Mouse (Mus musculus): ENCODE data around the gene Lrrfip2. TPM values are rescaled to one million over a fixed set of nuclear protein-coding genes. Genes with fewer than 3 reads are reported as not detected.

Gene Lrrfip2
- polyA plus RNA-seq, 1 experiment from 2014 or later = 44.3 TPM

DNA sequence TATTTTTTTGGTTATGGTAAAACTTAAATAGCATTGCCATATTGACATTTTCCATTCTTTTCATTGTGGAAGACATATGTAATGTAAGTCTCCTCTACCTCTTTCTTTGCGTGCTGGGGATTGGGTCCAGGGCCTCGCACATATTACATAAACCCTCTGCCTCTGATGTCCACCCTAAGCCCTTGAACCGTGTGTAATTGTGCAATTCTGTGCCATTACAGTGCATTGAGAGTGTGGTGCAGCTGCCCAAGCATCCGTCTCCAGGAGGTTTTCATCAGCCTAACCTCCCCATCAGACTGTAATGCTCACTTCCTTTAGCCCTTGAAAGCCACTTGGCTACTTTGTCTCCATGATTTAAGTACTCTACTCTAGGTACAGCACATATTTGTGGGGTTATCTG, 7.0 kb downstream of the Lrrfip2 start:
- Histone ChIP-seq H3K4me3 (ENCODE audit: low read depth, low read length) (no peak overlapping the region), H3K9ac (ENCODE audit: low read depth, low read length) (no peak overlapping the region), H3K36me3 (ENCODE audit: control insufficient read depth, insufficient read depth, low read length) (no peaks in the 10 kb centered on the region), H3K4me2 (ENCODE audit: low read length) (no peak overlapping the region), H3K9me3 (replicated peaks; ENCODE audit: control insufficient read depth, low read length, poor library complexity, severe bottlenecking) (no peaks in the 10 kb centered on the region), H3K27ac (ENCODE audit: low read length) (no peak overlapping the region), H3K27me3 (ENCODE audit: control insufficient read depth, insufficient read depth, low read depth, low read length) (no peaks in the 10 kb centered on the region), H3K4me1 (ENCODE audit: control insufficient read depth, insufficient read depth, low read length) (peaks cover 7% of the 10 kb centered on the region)
- ATAC-seq = no peak
- WGBS = 89% methylated on average over 4 of the region's 4 CpGs

DNA sequence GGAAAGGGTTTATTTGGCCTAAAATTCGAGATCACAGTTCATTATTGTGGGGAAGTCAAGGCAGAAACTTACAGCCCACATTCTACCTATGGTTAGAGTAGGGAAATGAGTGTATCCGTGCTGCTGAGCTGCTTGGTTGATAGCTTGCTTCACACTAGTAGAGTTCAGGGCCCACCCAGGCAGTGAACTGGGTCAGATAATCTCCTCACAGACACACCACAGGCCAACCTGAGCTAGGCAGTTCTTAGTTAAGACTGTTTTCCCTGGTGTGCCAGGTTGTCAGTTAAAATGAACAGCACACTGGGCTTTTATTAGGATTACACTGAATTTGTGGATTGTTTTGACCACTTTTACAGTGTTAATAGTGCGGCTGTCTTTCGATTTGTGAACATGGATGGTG, 9.3 kb downstream of the Lrrfip2 start:
- Histone ChIP-seq H3K4me3 (ENCODE audit: low read depth, low read length) (no peak overlapping the region), H3K4me2 (ENCODE audit: low read length) (no peak overlapping the region), H3K36me3 (ENCODE audit: control insufficient read depth, insufficient read depth, low read length) (no peaks in the 10 kb centered on the region), H3K9me3 (replicated peaks; ENCODE audit: control insufficient read depth, low read length, poor library complexity, severe bottlenecking) (no peaks in the 10 kb centered on the region), H3K9ac (ENCODE audit: low read depth, low read length) (no peak overlapping the region), H3K4me1 (ENCODE audit: control insufficient read depth, insufficient read depth, low read length) (no peaks in the 10 kb centered on the region), H3K27me3 (ENCODE audit: control insufficient read depth, insufficient read depth, low read depth, low read length) (no peaks in the 10 kb centered on the region), H3K27ac (ENCODE audit: low read length) (no peak overlapping the region)
- no peak for ATAC-seq
- 82% methylated on average over 4 of the region's 4 CpGs for WGBS

DNA sequence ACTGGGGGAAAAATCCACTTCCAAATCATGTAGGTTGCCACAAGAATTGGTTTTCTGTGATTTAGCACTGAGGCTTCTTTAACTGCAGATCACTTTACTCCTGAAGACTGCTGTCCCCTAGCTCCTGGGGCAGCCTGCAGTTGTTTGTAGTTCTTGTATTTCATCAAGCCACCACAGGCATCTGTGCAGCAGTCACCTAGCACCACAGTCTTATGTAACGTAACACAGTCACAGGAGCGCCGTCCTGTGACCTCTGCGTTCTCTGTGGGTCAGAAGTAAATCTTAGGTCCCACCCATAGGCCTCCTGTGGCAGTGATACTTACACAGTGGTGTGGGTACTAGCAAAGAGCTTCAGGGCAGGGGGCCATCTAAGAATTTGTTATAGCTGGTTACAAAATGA, 10.4 kb downstream of the Lrrfip2 start:
- no peak for ATAC-seq
- WGBS = 88% methylated on average over 4 of the region's 4 CpGs
- Histone ChIP-seq H3K9ac (ENCODE audit: low read depth, low read length) (no peak overlapping the region), H3K4me3 (ENCODE audit: low read depth, low read length) (no peak overlapping the region), H3K9me3 (replicated peaks; ENCODE audit: control insufficient read depth, low read length, poor library complexity, severe bottlenecking) (no peaks in the 10 kb centered on the region), H3K36me3 (ENCODE audit: control insufficient read depth, insufficient read depth, low read length) (no peaks in the 10 kb centered on the region), H3K27ac (ENCODE audit: low read length) (no peak overlapping the region), H3K27me3 (ENCODE audit: control insufficient read depth, insufficient read depth, low read depth, low read length) (no peaks in the 10 kb centered on the region), H3K4me2 (ENCODE audit: low read length) (no peak overlapping the region), H3K4me1 (ENCODE audit: control insufficient read depth, insufficient read depth, low read length) (no peaks in the 10 kb centered on the region)

DNA sequence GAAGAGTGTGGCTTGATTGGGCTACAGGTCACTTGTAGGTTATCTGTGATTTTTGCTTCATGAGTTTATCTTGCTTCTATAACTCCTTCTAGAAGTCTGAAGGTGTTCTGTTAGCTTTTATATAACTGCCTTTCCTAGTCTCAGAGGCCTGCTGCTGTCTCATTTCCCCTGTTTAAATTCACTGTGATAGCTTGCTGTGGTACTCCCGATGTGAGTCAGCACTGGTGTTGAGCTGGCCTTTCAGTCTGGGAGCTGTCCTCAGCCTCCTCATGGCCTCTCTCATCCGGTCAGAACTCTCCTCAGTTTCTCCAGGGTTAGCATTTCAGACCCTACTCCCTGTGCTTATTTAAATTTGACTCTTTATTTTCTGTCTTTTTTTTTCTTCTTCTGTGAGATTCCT, 12.7 kb downstream of the Lrrfip2 start:
- Histone ChIP-seq H3K9ac (ENCODE audit: low read depth, low read length) (no peak overlapping the region), H3K4me1 (ENCODE audit: control insufficient read depth, insufficient read depth, low read length) (no peaks in the 10 kb centered on the region), H3K4me3 (ENCODE audit: low read depth, low read length) (no peak overlapping the region), H3K27ac (ENCODE audit: low read length) (no peak overlapping the region), H3K4me2 (ENCODE audit: low read length) (no peak overlapping the region), H3K9me3 (replicated peaks; ENCODE audit: control insufficient read depth, low read length, poor library complexity, severe bottlenecking) (no peaks in the 10 kb centered on the region), H3K27me3 (ENCODE audit: control insufficient read depth, insufficient read depth, low read depth, low read length) (no peaks in the 10 kb centered on the region), H3K36me3 (ENCODE audit: control insufficient read depth, insufficient read depth, low read length) (no peaks in the 10 kb centered on the region)
- no peak for ATAC-seq
- WGBS = 92% methylated on average over 2 of the region's 2 CpGs

DNA sequence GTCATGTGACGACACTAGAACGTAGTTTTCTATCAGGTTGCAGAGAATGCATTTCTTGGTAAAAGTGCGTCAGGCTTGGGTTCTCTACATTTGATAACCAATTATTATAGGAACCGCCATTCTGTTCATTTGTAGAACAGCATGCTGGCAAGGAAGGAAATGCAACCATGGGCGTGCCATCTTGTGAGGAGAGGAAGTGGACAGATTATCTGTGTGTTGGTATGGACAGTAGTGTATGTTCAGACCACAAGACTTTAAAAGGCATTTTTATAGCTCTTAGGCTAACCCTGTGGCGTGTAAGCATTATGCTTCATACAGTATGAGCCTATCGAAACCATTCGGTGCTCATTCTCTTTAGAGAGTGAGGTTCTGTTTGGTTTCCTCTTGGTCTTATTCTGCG, 20.8 kb downstream of the Lrrfip2 start:
- H3K9me3 ChIP-seq (replicated peaks; ENCODE audit: control insufficient read depth, low read length, poor library complexity, severe bottlenecking) = no peaks in the 10 kb centered on the region
- H3K4me2 ChIP-seq (ENCODE audit: low read length) = no peak overlapping the region
- H3K27me3 ChIP-seq (ENCODE audit: control insufficient read depth, insufficient read depth, low read depth, low read length) = no peaks in the 10 kb centered on the region
- no peak overlapping the region for H3K27ac ChIP-seq (ENCODE audit: low read length)
- no peak overlapping the region for H3K4me3 ChIP-seq (ENCODE audit: low read depth, low read length)
- ATAC-seq = no peak
- 98% methylated on average over 9 of the region's 9 CpGs for WGBS
- H3K4me1 ChIP-seq (ENCODE audit: control insufficient read depth, insufficient read depth, low read length) = no peaks in the 10 kb centered on the region
- H3K36me3 ChIP-seq (ENCODE audit: control insufficient read depth, insufficient read depth, low read length) = no peaks in the 10 kb centered on the region
- no peak overlapping the region for H3K9ac ChIP-seq (ENCODE audit: low read depth, low read length)

GRCm38 (mm10) chr9:111142721-111143120, 25.3 kb downstream of the Lrrfip2 start:
- no peaks in the 10 kb centered on the region for H3K4me1 ChIP-seq (ENCODE audit: control insufficient read depth, insufficient read depth, low read length)
- H3K9ac ChIP-seq (ENCODE audit: low read depth, low read length) = no peak overlapping the region
- no peaks in the 10 kb centered on the region for H3K36me3 ChIP-seq (ENCODE audit: control insufficient read depth, insufficient read depth, low read length)
- H3K4me3 ChIP-seq (ENCODE audit: low read depth, low read length) = no peak overlapping the region
- H3K27ac ChIP-seq (ENCODE audit: low read length) = no peak overlapping the region
- no peak overlapping the region for H3K4me2 ChIP-seq (ENCODE audit: low read length)
- 88% methylated on average over 6 of the region's 6 CpGs for WGBS
- no peaks in the 10 kb centered on the region for H3K27me3 ChIP-seq (ENCODE audit: control insufficient read depth, insufficient read depth, low read depth, low read length)
- ATAC-seq = no peak
- H3K9me3 ChIP-seq (replicated peaks; ENCODE audit: control insufficient read depth, low read length, poor library complexity, severe bottlenecking) = no peaks in the 10 kb centered on the region

- no peak for ATAC-seq
- H3K9ac ChIP-seq (ENCODE audit: low read depth, low read length) = no peak overlapping the region
- no peak overlapping the region for H3K27ac ChIP-seq (ENCODE audit: low read length)
- no peaks in the 10 kb centered on the region for H3K27me3 ChIP-seq (ENCODE audit: control insufficient read depth, insufficient read depth, low read depth, low read length)
- no peak overlapping the region for H3K4me2 ChIP-seq (ENCODE audit: low read length)
- 97% methylated on average over 1 of the region's 1 CpGs for WGBS
- H3K9me3 ChIP-seq (replicated peaks; ENCODE audit: control insufficient read depth, low read length, poor library complexity, severe bottlenecking) = no peaks in the 10 kb centered on the region
- no peak overlapping the region for H3K4me3 ChIP-seq (ENCODE audit: low read depth, low read length)
- no peaks in the 10 kb centered on the region for H3K36me3 ChIP-seq (ENCODE audit: control insufficient read depth, insufficient read depth, low read length)
- no peaks in the 10 kb centered on the region for H3K4me1 ChIP-seq (ENCODE audit: control insufficient read depth, insufficient read depth, low read length)
These were observed 26.0 kb downstream of the Lrrfip2 start for GRCm38 (mm10) chr9:111143387-111143786.

DNA sequence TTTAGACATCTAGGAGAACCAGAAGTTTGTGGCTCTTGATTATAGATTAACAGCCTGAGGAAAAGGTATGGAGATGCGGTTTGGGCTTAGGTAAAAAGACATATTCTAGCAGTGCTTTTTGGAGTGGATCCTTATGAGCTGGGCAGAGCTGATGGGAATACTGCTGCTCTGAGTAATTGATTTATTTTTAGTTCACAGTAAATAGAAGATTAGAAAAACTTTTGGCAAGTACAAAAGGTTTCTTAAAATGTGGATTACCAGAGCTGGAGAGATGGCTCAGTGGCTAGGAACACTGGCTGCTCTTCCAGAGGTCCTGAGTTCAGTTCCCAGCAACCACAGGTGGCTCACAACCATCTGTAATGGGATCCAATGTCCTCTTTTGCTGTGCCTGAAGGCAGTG, 27.3 kb downstream of the Lrrfip2 start:
- 91% methylated on average over 1 of the region's 1 CpGs for WGBS

GRCm38 (mm10) chr9:111145497-111146190, 28.3 kb downstream of the Lrrfip2 start:
- Histone ChIP-seq H3K4me3 (ENCODE audit: low read depth, low read length) (no peak overlapping the region), H3K36me3 (ENCODE audit: control insufficient read depth, insufficient read depth, low read length) (no peaks in the 10 kb centered on the region), H3K27ac (ENCODE audit: low read length) (no peak overlapping the region), H3K27me3 (ENCODE audit: control insufficient read depth, insufficient read depth, low read depth, low read length) (no peaks in the 10 kb centered on the region), H3K4me1 (ENCODE audit: control insufficient read depth, insufficient read depth, low read length) (no peaks in the 10 kb centered on the region), H3K9ac (ENCODE audit: low read depth, low read length) (no peak overlapping the region), H3K9me3 (replicated peaks; ENCODE audit: control insufficient read depth, low read length, poor library complexity, severe bottlenecking) (no peaks in the 10 kb centered on the region), H3K4me2 (ENCODE audit: low read length) (no peak overlapping the region)
- no peak for ATAC-seq
- 89% methylated on average over 3 of the region's 3 CpGs for WGBS

More for the DNA sequence above, 27.3 kb downstream of the Lrrfip2 start:
- Histone ChIP-seq H3K36me3 (ENCODE audit: control insufficient read depth, insufficient read depth, low read length) (no peaks in the 10 kb centered on the region), H3K27me3 (ENCODE audit: control insufficient read depth, insufficient read depth, low read depth, low read length) (no peaks in the 10 kb centered on the region), H3K4me3 (ENCODE audit: low read depth, low read length) (no peak overlapping the region), H3K9ac (ENCODE audit: low read depth, low read length) (no peak overlapping the region), H3K4me1 (ENCODE audit: control insufficient read depth, insufficient read depth, low read length) (no peaks in the 10 kb centered on the region), H3K4me2 (ENCODE audit: low read length) (no peak overlapping the region), H3K27ac (ENCODE audit: low read length) (no peak overlapping the region), H3K9me3 (replicated peaks; ENCODE audit: control insufficient read depth, low read length, poor library complexity, severe bottlenecking) (no peaks in the 10 kb centered on the region)
- ATAC-seq = no peak
